Mouse (Mus musculus) urinary bladder, adult 18-20 months (tissue): Measurements from ENCODE around the gene Zfp507.

Experiments
- DNase-seq, 2 experiments: peaks; one replicate each; pipeline ENCODE4 v3.0.0; 2022; ENCODE audit warnings: low spot score in 2 of 2, mixed read lengths in 2 of 2

The Zfp507 gene

GRCm38 (mm10) chr7:35802906-35803595 is at the start of gene Zfp507:
Zfp507 (minus strand) TSS chr7:35803003.
- DNase-seq = peak in 1 of 2 experiments; percentile 77

DNA sequence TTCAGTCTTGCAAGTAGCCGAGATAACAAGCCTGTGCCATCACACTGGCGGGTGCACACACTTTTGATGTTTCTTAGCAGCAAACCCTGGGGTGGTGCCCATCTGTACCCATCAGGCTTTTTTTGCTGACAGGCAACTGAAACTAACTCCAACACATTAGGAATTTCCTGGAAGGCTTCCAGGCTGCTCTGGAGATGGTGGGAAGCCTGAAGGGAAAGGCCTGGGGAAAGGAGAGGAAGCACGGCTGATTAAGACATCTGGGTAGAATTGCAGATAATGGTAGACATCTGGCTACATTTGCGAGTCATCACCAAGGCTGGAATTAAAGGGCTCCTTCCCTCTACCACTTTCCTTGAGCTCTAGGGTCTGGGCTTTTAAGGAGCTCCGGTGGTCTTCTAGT is 47.6 kb upstream of the Zfp507 start:
- DNase-seq = no peak

DNA sequence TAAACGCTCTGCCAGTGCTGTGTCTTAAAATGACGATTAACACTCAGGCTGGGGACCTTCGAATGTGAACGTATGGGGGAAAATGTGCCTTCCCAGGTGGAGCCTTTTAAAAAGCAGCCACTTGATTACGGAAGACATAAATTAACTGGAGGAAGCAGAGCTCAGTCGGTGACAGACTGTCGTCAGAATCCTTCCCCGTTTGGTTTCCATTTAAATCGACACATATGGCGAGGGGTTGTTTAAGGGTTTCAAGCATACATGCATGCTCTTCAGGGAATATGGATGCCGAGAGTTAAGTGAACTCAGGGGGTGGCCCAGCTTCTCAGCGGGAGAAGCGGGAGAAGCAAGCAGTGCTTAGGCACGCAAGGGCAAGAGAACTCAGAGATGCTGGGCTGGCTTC is 45.7 kb upstream of the Zfp507 start:
- DNase-seq = no peak

- no peak for DNase-seq
These were observed 37.7 kb upstream of the Zfp507 start for GRCm38 (mm10) chr7:35840504-35840903.

GRCm38 (mm10) chr7:35836851-35837250 is 34.0 kb upstream of the Zfp507 start:
- DNase-seq = no peak

GRCm38 (mm10) chr7:35836415-35836814 is 33.6 kb upstream of the Zfp507 start:
- DNase-seq = no peak

DNA sequence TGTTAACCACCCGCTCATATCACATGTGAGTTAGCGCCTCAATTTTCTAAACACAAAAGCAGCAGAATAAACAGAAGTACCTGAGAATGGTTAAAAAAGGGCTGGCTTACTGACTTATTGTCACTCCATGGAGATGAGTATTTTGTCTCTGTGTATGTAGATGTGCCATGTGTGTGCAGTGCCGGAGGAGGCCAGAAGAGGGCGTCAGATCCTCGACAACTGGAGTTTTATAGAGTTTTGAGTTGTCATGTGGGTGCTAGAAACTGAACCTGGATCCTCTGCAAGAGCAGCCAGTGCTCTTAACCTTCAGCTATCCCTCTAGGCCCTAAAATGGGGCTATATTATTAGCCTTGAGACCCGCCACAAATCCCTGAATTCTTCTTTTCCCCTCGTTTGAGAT is 27.3 kb upstream of the Zfp507 start:
- DNase-seq = no peak

- DNase-seq = no peak
These were observed 21.1 kb upstream of the Zfp507 start for GRCm38 (mm10) chr7:35823906-35824305.

GRCm38 (mm10) chr7:35822320-35822719 is 19.5 kb upstream of the Zfp507 start:
- no peak for DNase-seq

DNA sequence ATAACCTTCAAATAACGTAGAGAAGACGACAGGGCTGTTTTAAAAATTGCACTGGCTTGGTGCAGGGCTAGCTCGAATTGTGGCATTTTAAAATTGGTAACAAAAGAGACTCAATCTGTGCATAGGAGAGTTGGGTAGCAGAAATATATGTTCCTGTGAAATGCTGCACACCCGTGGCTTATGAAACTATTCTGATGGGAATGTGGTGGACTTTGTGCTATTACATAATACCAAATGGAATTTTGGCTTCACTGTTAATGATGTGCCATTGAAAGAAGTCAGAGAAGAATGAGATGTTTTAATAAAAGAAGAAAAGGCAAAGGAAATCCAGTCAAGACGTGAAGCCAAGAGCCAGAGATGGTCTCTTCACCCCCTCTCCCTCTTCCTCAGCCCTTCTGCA is 18.6 kb upstream of the Zfp507 start:
- no peak for DNase-seq

- no peak for DNase-seq
These were observed 16.7 kb upstream of the Zfp507 start for GRCm38 (mm10) chr7:35819486-35819885.

DNA sequence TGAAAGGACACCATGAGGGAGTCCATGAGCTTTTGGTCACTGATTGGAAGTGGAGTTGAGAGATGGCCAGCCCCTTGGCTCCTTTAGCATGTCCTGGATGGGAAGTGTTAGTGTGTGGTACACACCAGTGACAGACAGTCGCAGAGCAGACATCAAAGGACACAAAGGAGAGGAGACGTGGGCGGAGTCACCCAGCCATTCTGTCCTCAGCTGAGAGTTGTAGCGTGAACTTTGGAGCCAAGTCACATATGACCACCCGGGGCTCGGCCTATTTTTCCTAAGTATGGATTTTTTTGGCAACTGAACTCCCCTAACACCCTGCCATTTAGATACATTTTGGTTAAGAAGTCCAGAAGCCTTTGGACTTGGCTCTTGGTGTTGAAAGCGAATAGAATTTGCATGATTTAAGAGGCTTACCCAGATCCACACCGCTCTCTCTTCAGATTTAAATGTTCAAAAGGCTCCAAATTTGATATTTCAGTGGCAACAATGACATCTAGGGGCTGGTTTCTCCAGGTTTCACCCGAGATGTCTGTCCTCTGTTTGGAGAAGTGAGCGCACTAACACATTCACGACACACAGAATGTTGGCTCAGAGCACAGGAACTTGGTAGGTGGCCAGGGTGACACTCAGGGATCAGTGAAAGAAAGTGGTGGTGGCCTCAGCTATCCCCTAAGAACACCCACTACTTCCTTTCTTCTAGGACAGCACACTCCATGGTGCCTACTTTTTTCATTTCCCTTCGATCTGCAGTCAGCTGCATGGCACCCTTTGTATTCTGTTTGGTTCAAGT is 12.2 kb upstream of the Zfp507 start:
- DNase-seq = no peak

GRCm38 (mm10) chr7:35813306-35813705 is 10.5 kb upstream of the Zfp507 start:
- DNase-seq = no peak

- DNase-seq = no peak
These were observed 7.9 kb upstream of the Zfp507 start for GRCm38 (mm10) chr7:35810736-35811135.

- no peak for DNase-seq
These were observed 1.4 kb upstream of the Zfp507 start for GRCm38 (mm10) chr7:35804206-35804605.

GRCm38 (mm10) chr7:35802201-35802905 is 450 bp downstream of the Zfp507 start:
- DNase-seq = peak in 1 of 2 experiments; percentile 80

DNA sequence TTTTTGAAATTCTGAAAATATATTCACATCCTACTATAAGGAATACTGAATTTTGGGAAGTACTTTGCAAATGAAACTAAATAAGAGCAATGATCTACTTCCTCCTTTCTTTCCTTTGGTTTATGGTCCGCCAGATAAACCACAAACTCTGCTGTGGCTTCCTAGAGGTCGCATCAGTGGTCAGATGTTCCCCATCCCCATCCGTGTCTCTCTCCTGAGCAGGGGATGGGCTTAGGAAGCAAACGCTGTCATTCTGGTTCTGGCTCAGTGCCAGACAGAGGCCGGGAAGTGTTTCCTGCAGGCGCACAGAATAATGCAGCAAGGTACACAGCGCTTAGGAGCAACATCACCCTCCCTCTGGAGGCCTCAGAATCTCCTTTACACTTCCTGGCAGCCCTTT is 6.7 kb downstream of the Zfp507 start:
- no peak for DNase-seq

DNA sequence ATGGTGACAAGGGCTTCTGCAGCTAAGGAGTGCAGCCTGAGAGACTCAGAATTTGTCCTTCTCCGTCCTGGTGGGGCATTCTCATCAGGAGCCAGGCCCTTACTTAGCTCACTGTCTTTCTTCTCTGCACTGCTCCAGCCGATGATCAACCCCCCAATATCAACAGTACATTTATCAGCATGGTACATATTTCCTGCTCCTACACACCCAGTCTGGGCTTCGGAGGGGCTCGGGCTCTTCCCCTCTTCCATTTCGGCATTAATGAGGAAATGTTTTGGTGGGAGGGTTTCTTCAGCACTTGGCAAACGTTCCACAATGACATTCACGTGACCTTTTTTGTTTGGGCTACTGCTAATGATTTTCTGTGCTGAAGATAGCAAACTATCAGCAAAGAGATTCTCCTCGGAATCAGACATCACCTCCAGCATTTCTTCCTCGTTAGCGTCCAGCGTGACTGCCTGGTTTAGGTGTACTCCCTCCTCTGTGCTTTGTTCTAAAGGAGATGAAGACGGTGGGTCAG is 8.6 kb downstream of the Zfp507 start:
- no peak for DNase-seq

GRCm38 (mm10) chr7:35792150-35792848 is 10.5 kb downstream of the Zfp507 start:
- DNase-seq = no peak

DNA sequence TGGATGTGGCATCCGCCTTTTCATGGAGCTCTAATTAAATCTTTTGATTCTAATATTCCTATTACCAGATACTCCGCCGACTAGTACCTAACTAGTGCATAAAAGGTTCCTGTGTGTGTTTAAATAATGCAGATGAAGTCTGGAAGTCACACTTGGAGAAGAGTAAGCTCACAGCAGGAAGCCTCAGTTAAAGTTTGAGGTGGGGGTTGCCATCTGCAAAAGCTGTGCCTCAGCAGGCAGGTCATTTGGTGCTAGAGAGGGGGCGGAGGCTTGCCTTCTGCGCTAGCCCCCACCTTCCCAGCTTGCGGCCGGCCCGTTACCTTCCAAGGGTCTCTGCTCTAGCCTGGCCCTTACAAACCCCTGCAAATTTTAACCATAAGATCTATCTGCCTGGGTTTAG is 11.9 kb downstream of the Zfp507 start:
- no peak for DNase-seq

GRCm38 (mm10) chr7:35790201-35790600 is 12.6 kb downstream of the Zfp507 start:
- no peak for DNase-seq

- no peak for DNase-seq
These were observed 17.2 kb downstream of the Zfp507 start for GRCm38 (mm10) chr7:35785579-35785978.
